Mouse (Mus musculus) megakaryocyte, embryonic 14.5 days (primary cell): ENCODE measurements around the gene Znrf1.

ENCODE experiments used
- FLI1 ChIP-seq: IDR thresholded peaks from 2 replicates; pipeline ENCODE4 v1.6.1; 2012; ENCODE audit warnings: low read length, inconsistent platforms, mixed read lengths
- GATA1 ChIP-seq: IDR thresholded peaks from 3 replicates; pipeline ENCODE4 v1.6.1; 2012; ENCODE audit warnings: mixed read lengths, low read length, inconsistent platforms, borderline replicate concordance

DNA sequence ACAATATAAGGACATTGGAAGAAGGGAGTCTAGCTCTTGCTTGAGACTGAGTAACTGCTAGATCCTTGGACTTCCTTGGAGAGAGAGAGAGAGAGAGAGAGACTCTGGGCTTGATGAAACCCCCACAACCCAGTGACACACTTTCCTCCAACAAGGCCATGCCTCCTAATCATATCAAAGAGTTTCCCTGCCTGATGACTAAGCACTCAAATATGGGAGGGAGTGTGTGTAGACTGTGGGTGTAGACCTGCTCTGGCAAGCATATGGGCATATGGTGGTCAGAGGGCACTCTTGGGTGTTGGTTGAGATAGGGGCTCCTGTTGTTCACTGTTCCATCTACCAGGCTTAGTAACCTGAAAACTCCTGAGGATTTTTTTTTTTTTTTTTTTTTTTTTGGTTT, 102.2 kb downstream of the Znrf1 start:
- TF ChIP-seq GATA1 = no peak
- TF ChIP-seq FLI1 = no peak
